Mouse (Mus musculus) stomach, postnatal 0 days (tissue): ENCODE data around the gene Gm45785.

Experiments used
- CTCF ChIP-seq: IDR thresholded peaks from 2 replicates; pipeline ENCODE4 v1.5.1; 2016; ENCODE audit warnings: antibody characterized with exemption, low read depth, mild to moderate bottlenecking, moderate library complexity
- EP300 ChIP-seq: optimal IDR thresholded peaks from 2 replicates; pipeline ENCODE3; 2016; ENCODE audit warnings: antibody characterized with exemption

DNA sequence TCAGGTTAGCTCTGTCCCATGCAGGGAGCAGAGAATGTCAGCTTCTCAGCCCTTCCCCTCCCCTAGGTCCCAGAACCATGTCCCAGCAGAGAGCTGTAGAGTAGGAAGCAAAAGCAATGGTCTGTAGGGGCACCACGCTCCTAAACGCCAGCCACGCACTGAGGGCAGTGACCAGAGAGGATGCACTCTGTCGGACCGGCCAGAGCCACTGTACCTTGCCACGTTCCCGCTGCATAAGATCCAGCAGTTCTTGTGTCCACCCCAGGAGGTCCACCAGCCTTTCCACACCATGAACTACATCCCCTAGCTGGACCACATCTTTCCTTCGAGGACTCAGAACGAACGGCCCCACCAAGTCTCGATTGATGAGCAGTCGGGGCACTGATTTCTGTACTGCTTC, 8.6 kb upstream of the Gm45785 start:
- TF ChIP-seq CTCF: no peak
- no peak for TF ChIP-seq EP300
